Mouse (Mus musculus): ENCODE data around the gene Map3k4. TPM values are rescaled to one million over a fixed set of nuclear protein-coding genes. Genes with fewer than 3 reads are reported as not detected.

Map3k4 gene
- 31.5 and 34.7 TPM in 2 replicates for polyA plus RNA-seq (2015; fragmentation: Nextera tagmentation; extraction: Ambion mirVana)

- WGBS, result under 1% methylated on average over 39 of the region's 39 CpGs
- Histone ChIP-seq H3K4me3 (peak within 1 kb of the TSS; percentile 93), H3K9ac (peak within 1 kb of the TSS; percentile 93), H3K9me3 (replicated peaks) (no peaks in the 10 kb centered on the region), H3K4me2 (peak within 1 kb of the TSS; percentile 78), H3K27ac (peak within 1 kb of the TSS; percentile 95), H3K27me3 (no peaks in the 10 kb centered on the region), H3K4me1 (replicated peaks) (peaks cover 35% of the 10 kb centered on the region), H3K36me3 (no peaks in the 10 kb centered on the region)
- ATAC-seq (replicated peaks; ENCODE audit: insufficient number of reproducible peaks, insufficient read depth, low FRiP score, low read depth), result peak; percentile 94
These were observed at the start of gene Map3k4 for GRCm38 (mm10) chr17:12318663-12319201. Gene Map3k4, minus strand, starts transcription at chr17:12318796.

GRCm38 (mm10) chr17:12367373-12367930 is 48.9 kb upstream of the Map3k4 start:
- Histone ChIP-seq H3K4me1 (replicated peaks) (peaks cover 17% of the 10 kb centered on the region), H3K9me3 (replicated peaks) (no peaks in the 10 kb centered on the region), H3K4me3 (no peak overlapping the region), H3K9ac (no peak overlapping the region), H3K36me3 (no peaks in the 10 kb centered on the region), H3K27me3 (no peaks in the 10 kb centered on the region), H3K27ac (no peak overlapping the region), H3K4me2 (no peak overlapping the region)
- peak; percentile 72; the same call in 1 of the 2 replicates for ATAC-seq (replicated peaks; ENCODE audit: insufficient number of reproducible peaks, insufficient read depth, low FRiP score, low read depth)
- 26% methylated on average over 5 of the region's 5 CpGs for WGBS

GRCm38 (mm10) chr17:12364426-12364735 is 45.8 kb upstream of the Map3k4 start:
- Histone ChIP-seq H3K4me2 (no peak overlapping the region), H3K9me3 (replicated peaks) (no peaks in the 10 kb centered on the region), H3K4me3 (no peak overlapping the region), H3K27ac (no peak overlapping the region), H3K27me3 (no peaks in the 10 kb centered on the region), H3K4me1 (replicated peaks) (peaks cover 8% of the 10 kb centered on the region), H3K36me3 (no peaks in the 10 kb centered on the region), H3K9ac (no peak overlapping the region)
- 52% methylated on average over 8 of the region's 8 CpGs for WGBS
- no peak for ATAC-seq (replicated peaks; ENCODE audit: insufficient number of reproducible peaks, insufficient read depth, low FRiP score, low read depth)

GRCm38 (mm10) chr17:12363601-12364425 is 45.2 kb upstream of the Map3k4 start:
- Histone ChIP-seq H3K27ac (no peak overlapping the region), H3K9me3 (replicated peaks) (no peaks in the 10 kb centered on the region), H3K4me1 (replicated peaks) (peaks cover 8% of the 10 kb centered on the region), H3K27me3 (no peaks in the 10 kb centered on the region), H3K4me2 (no peak overlapping the region), H3K4me3 (no peak overlapping the region), H3K9ac (no peak overlapping the region), H3K36me3 (no peaks in the 10 kb centered on the region)
- WGBS, result 68% methylated on average over 11 of the region's 11 CpGs
- ATAC-seq (replicated peaks; ENCODE audit: insufficient number of reproducible peaks, insufficient read depth, low FRiP score, low read depth), result no peak

GRCm38 (mm10) chr17:12359876-12360275 is 41.3 kb upstream of the Map3k4 start:
- H3K9me3 ChIP-seq (replicated peaks), result no peaks in the 10 kb centered on the region
- peaks cover 5% of the 10 kb centered on the region for H3K4me1 ChIP-seq (replicated peaks)
- WGBS, result 85% methylated on average over 15 of the region's 15 CpGs
- H3K4me2 ChIP-seq, result no peak overlapping the region
- H3K4me3 ChIP-seq, result no peak overlapping the region
- no peaks in the 10 kb centered on the region for H3K36me3 ChIP-seq
- no peaks in the 10 kb centered on the region for H3K27me3 ChIP-seq
- H3K27ac ChIP-seq, result no peak overlapping the region
- H3K9ac ChIP-seq, result no peak overlapping the region
- ATAC-seq (replicated peaks; ENCODE audit: insufficient number of reproducible peaks, insufficient read depth, low FRiP score, low read depth), result no peak

GRCm38 (mm10) chr17:12352781-12353180 is 34.2 kb upstream of the Map3k4 start:
- Histone ChIP-seq H3K4me1 (replicated peaks) (no peaks in the 10 kb centered on the region), H3K27me3 (no peaks in the 10 kb centered on the region), H3K9me3 (replicated peaks) (no peaks in the 10 kb centered on the region), H3K36me3 (no peaks in the 10 kb centered on the region), H3K4me3 (no peak overlapping the region), H3K4me2 (no peak overlapping the region), H3K27ac (no peak overlapping the region), H3K9ac (no peak overlapping the region)
- WGBS, result 34% methylated on average over 1 of the region's 1 CpGs
- no peak for ATAC-seq (replicated peaks; ENCODE audit: insufficient number of reproducible peaks, insufficient read depth, low FRiP score, low read depth)

- no peak overlapping the region for H3K4me2 ChIP-seq
- H3K36me3 ChIP-seq, result no peaks in the 10 kb centered on the region
- no peaks in the 10 kb centered on the region for H3K27me3 ChIP-seq
- no peaks in the 10 kb centered on the region for H3K4me1 ChIP-seq (replicated peaks)
- ATAC-seq (replicated peaks; ENCODE audit: insufficient number of reproducible peaks, insufficient read depth, low FRiP score, low read depth), result no peak
- no peak overlapping the region for H3K9ac ChIP-seq
- H3K9me3 ChIP-seq (replicated peaks), result no peaks in the 10 kb centered on the region
- H3K27ac ChIP-seq, result no peak overlapping the region
- 76% methylated on average over 6 of the region's 6 CpGs for WGBS
- H3K4me3 ChIP-seq, result no peak overlapping the region
These were observed 33.0 kb upstream of the Map3k4 start for GRCm38 (mm10) chr17:12351564-12351963.

- WGBS, result 80% methylated on average over 1 of the region's 1 CpGs
- Histone ChIP-seq H3K36me3 (no peaks in the 10 kb centered on the region), H3K4me1 (replicated peaks) (no peaks in the 10 kb centered on the region), H3K27me3 (no peaks in the 10 kb centered on the region), H3K9me3 (replicated peaks) (no peaks in the 10 kb centered on the region), H3K27ac (no peak overlapping the region), H3K9ac (no peak overlapping the region), H3K4me2 (no peak overlapping the region), H3K4me3 (no peak overlapping the region)
- no peak for ATAC-seq (replicated peaks; ENCODE audit: insufficient number of reproducible peaks, insufficient read depth, low FRiP score, low read depth)
These were observed 28.9 kb upstream of the Map3k4 start for GRCm38 (mm10) chr17:12347462-12347861.

GRCm38 (mm10) chr17:12343702-12344376 is 25.2 kb upstream of the Map3k4 start:
- Histone ChIP-seq H3K4me1 (replicated peaks) (no peaks in the 10 kb centered on the region), H3K4me2 (no peak overlapping the region), H3K4me3 (no peak overlapping the region), H3K27me3 (no peaks in the 10 kb centered on the region), H3K9ac (no peak overlapping the region), H3K27ac (no peak overlapping the region), H3K9me3 (replicated peaks) (no peaks in the 10 kb centered on the region), H3K36me3 (no peaks in the 10 kb centered on the region)
- 63% methylated on average over 9 of the region's 9 CpGs for WGBS
- no peak for ATAC-seq (replicated peaks; ENCODE audit: insufficient number of reproducible peaks, insufficient read depth, low FRiP score, low read depth)

GRCm38 (mm10) chr17:12337156-12337555 is 18.6 kb upstream of the Map3k4 start:
- Histone ChIP-seq H3K4me3 (no peak overlapping the region), H3K27ac (no peak overlapping the region), H3K9me3 (replicated peaks) (no peaks in the 10 kb centered on the region), H3K36me3 (no peaks in the 10 kb centered on the region), H3K4me2 (no peak overlapping the region), H3K27me3 (no peaks in the 10 kb centered on the region), H3K4me1 (replicated peaks) (peaks cover 8% of the 10 kb centered on the region; the same call in 1 of the 2 replicates), H3K9ac (no peak overlapping the region)
- WGBS, result 80% methylated on average over 4 of the region's 4 CpGs
- no peak for ATAC-seq (replicated peaks; ENCODE audit: insufficient number of reproducible peaks, insufficient read depth, low FRiP score, low read depth)

- WGBS, result 58% methylated on average over 19 of the region's 19 CpGs
- peak overlapping the region; percentile 39 for H3K4me2 ChIP-seq
- H3K27ac ChIP-seq, result peak overlapping the region; percentile 23
- H3K4me1 ChIP-seq (replicated peaks), result peaks cover 8% of the 10 kb centered on the region; the same call in 1 of the 2 replicates
- H3K36me3 ChIP-seq, result no peaks in the 10 kb centered on the region
- no peak overlapping the region for H3K9ac ChIP-seq
- no peaks in the 10 kb centered on the region for H3K27me3 ChIP-seq
- H3K4me3 ChIP-seq, result no peak overlapping the region
- 0 out of 2 replicates have a peak, but pooled peaks have one; percentile 58 for ATAC-seq (replicated peaks; ENCODE audit: insufficient number of reproducible peaks, insufficient read depth, low FRiP score, low read depth)
- no peaks in the 10 kb centered on the region for H3K9me3 ChIP-seq (replicated peaks)
These were observed 17.7 kb upstream of the Map3k4 start for GRCm38 (mm10) chr17:12336073-12336868.

Measured in heart, embryonic 15.5 days (tissue).